Mouse (Mus musculus): ENCODE measurements around the gene Cacna1b.

Gene Cacna1b

DNA sequence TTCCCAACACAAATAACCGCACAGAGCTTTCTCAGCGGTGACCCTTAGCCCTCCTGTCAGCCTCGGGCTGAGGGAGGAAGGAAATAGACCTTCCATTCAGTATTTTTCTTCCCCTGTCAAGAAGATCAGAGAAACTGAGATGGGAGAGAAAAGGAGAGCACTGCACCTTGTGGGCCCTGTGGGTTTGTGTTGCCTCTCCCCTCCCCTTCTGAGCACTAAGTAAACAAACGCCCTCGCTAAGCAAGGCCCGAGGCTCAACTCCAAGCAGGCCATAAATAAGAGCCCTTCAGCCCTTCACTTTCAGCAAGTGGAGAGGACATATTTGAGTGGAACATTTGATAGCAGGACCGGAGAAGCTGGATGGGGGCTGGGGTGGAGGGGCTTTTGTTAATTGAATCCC lies 209.0 kb downstream of the Cacna1b start:
- no peak for DNase-seq (ENCODE audit: low read depth, low spot score)

Measured in WW6 (cell line).